Mouse (Mus musculus): Measurements from ENCODE around the gene Pacs1.

GRCm38 (mm10) chr19:5122492-5122891, 150.4 kb downstream of the Pacs1 start:
- no peak for TF ChIP-seq CTCF (IDR thresholded peaks at IDR 0.05; ENCODE audit: low read depth)
- TF ChIP-seq EP300 (optimal IDR thresholded peaks at IDR 0.05) = no peak
